Mouse (Mus musculus): ENCODE measurements at regions not wholly inside any gene's neighbourhood (a gene's known extent, or its start where the extent isn't known, plus 50 kb on each side); places are given as distances from the start of the nearest gene placed in this dataset.

DNA sequence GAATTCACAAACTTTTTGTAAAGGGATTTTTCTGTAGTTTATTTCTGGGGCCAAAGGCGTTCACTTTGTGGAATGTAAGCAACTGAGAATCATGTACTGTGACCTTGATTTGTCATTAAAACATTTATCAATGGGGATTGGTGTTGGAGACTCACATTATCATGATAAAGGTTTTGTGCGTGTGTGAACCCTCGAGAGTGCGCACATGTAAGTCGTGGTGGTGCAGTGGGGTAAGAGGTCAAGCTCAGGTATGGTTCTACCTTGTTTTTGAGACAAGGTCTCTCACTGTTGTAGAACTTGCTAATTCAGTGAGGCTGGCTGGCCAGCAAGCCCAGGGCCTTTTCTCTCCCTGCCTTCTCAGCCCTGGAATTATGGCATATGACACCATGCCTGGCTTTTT lies 280.4 kb downstream of the Rps24 start:
- no peak for DNase-seq
- intact Hi-C loops (cut with DNase I): loop anchor here (10.0 kb wide), 1 partner anchor 263 kb away; no protein-coding TSS in a partner anchor

DNA sequence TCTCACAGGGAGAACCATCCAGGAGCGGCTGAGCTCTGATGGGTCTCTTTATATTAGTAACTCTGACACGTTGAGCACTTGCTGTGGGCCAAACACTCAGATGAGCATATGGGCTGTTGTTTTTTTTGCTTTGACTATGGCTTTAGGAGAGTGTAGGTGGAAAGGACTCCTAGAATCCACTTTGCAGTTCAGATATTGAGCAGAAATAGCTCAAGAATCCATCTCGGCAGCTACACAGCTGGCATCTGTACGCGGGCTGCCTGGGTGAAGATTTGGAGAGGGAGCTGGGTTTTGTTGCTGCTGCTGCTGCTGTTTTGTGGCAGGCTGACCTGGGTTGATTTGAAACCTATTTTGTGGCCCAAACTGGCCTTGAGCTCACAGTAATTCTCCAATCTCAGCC lies 281.0 kb downstream of the Rps24 start:
- intact Hi-C loops (cut with DNase I): loop anchor here (10.0 kb wide), 1 partner anchor 263 kb away; no protein-coding TSS in a partner anchor
- no peak for DNase-seq

DNA sequence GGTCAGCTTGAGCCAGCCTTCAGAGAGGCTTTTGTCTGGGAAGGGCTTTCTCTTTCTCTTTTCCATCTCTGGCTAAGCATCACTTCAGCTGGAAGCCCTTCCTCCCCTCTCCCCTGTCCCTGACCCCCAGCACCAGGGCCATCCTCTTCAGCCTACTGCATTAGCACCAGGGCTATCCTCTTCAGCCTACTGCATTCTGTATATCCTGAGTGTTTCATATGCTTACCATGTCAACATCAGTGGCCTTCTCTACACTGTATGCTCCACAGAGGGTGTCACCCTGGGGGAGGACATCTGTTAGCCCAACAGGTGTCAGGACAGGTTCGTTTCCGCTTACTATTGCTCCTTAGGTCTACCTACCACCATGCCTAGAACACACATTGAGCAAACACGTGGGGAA lies 282.5 kb downstream of the Rps24 start:
- DNase-seq: no peak
- intact Hi-C loops (cut with DNase I): loop anchor here (10.0 kb wide), 1 partner anchor 265 kb away; no protein-coding TSS in a partner anchor

DNA sequence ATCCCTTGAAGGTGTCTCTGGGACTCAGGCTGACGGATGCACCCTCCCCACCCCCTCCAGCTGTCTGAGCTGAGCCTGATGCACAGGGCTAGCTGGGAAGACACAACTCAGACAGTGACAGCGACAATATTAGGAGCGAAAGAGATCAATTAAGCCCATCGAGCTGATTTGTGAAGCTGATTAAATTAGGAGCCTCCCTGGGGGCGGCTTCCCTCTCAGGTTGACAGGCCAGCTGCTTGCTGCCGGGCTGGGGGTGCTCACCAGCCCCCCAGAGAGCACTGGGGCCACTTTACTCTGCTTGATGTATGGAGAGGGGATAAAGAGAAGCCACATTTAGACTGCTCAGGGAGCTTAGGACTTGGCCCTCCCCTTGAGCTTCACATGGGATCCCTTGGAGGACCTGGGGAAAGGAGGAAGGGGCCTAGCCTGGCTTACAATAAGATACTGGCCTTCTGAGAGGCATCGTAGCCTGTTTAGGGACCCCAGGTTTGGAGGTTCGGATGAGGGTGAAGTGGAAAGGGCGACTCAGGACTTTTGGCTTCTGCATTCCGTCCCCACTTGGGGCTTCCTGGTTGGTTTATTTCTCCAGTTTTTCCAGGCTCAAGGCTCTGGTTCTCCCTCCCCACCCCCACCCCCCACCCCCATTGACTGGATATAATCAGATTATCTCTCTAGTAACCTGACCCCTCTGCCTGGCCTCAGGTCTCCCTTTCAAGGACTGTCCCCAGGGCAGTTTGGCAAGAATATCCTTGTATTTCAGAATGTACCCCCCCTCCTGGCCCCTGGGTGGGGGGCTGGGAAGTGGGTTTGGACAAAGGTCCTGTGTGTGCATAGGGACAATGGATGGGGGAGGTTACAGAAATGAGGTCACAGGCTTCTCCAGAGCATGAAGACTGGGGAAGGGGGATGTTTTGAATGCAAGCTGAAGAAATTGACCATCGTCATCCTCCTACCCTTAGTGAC lies 283.4 kb downstream of the Rps24 start:
- DNase-seq: no peak
- intact Hi-C loops (cut with DNase I): no loop called here

DNA sequence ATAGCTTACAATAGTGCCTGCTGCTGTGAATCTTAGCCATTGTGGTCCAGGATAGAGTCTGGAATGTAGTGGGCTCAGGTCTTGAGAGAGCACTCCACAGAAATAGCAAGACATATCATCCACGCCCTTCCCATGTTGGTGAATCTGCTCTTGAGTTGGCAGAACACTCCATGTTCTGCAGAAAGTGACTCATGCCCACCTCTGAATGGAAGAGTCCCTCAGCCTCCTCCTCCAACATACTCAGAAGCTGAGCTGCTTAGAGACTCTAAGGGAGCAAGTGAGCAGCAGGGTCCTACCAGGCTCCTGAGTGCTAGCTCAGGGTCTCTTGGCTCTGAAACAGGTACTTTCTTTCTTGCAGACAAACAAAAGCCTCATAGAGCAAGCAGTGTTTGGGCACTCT lies 284.7 kb downstream of the Rps24 start:
- intact Hi-C loops (cut with DNase I): no loop called here
- no peak for DNase-seq

DNA sequence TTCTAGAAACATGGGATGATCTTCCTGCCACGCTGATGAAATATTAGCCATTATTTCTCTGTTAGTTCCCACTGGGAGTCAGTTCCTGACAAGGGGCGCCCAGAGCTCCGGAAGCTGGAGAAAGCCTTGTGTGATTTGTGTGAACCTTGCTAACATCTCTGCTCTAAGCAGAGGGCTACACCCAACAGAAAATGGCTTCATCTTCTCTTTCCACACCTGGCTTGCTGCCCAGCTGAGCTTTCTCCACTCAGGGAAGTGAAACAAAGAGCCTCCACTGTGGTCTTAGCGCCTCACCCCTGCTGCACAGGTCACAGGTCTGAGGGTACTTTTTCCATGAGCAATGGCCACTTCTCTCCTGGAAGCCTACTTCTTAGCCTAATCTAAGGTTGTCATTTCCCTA lies 285.2 kb downstream of the Rps24 start:
- DNase-seq: no peak
- intact Hi-C loops (cut with DNase I): no loop called here

- intact Hi-C loops (cut with DNase I): loop anchor here (2.0 to 5.0 kb wide), 3 partner anchors 34 to 678 kb away; partner anchors contain the start of gene Zmiz1
Observed at GRCm38 (mm10) chr14:24778748-24779630, 292.1 kb downstream of the Rps24 start.

GRCm38 (mm10) chr14:24781674-24782073 lies 294.7 kb downstream of the Rps24 start:
- intact Hi-C loops (cut with DNase I): no loop called here
- DNase-seq: no peak

More at GRCm38 (mm10) chr14:24778748-24779630, 292.1 kb downstream of the Rps24 start:
- peak; percentile 90 to 91 for DNase-seq

DNA sequence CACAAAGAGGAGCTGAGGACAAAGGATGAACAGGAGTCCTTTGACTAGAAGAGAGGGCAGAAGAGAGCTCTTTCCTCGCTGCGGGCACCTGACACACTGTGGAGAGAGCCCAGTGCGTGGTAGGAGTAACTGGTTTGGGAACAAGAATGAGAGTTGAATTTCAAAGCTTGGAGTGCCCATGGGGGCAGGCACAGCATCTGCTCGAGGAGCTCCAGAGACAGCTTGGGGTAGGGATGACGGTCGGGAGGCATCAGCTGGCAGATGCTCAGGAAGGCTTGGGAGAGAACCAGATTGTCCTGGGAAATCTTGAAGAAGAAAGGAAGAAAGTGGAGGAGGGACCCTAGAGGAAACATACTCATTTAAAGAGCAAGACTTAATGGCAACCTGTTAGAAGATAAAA lies 297.0 kb downstream of the Rps24 start:
- DNase-seq: no peak
- intact Hi-C loops (cut with DNase I): no loop called here

- intact Hi-C loops (cut with DNase I): no loop called here
- DNase-seq: no peak
Observed at GRCm38 (mm10) chr14:24785452-24785851, 298.5 kb downstream of the Rps24 start.

DNA sequence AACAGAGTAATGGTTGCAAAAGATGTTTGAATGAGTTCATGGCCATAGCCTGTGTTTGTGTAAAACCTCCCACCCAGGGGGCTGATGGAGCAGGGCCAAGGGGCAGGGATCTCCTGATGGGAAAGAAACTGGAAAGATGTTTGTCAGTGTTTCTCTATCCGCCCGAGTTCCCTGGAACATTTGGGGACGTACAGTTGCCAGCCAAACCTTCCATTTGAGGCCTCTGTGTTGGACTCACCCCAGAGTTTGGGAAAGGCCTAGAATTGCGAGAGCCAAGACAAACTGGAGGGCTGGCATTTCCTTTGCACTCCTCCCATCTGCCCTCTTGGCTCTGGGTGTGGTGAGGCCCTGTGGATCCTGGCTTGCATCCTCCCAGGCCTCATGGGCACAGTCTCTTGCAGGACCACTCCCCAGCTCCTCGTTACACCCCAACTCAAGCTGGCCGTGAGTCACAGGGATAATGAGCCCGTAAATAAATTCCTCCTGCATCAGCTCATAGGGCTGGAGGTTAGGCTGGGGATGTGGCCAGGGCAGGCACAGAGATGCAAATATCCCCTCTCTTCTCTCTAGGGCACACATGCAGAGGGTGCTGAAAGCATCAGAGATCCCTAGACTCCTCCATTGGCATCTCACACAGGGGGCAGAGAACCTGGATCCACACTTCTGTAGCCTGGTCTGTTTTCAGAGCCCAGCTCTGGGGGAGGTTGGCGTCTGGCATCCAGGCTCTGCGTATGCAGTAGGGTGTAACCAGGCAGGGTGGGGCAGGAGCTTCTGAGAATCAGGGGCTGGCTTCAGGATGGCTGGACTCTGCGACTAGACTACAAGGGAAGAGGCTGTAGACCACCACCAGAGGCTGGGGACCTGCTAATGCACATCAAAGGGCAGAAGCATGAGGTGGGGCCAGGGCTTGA lies 306.7 kb downstream of the Rps24 start:
- DNase-seq: peak; percentile 65 to 75
- intact Hi-C loops (cut with DNase I): no loop called here

DNA sequence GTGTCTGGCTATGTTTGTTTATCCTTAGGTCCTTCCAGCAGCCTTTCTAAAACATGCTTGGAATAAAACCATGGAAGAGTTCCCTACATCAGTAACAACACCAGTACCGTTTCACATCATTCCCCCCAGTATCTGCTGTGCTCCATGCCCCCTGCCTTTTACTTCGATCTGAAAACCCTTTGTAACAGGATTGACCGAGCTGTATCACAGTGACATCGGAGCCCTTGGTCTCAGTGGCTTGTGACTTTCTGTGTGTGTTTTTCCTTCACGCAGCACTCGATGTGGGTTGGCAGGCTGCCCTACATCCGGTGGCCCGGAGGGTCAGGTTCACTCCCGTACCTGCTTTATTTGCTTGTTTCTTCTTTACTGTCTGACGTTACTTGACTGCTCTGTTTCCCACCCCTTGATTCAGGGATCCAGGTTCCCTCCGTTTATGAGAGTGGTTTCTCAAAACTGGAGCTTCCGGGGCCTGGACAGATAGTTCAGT lies 307.5 kb downstream of the Rps24 start:
- no peak for DNase-seq
- intact Hi-C loops (cut with DNase I): no loop called here

- DNase-seq: no peak
- intact Hi-C loops (cut with DNase I): no loop called here
Observed at GRCm38 (mm10) chr14:24797494-24797893, 310.6 kb downstream of the Rps24 start.

DNA sequence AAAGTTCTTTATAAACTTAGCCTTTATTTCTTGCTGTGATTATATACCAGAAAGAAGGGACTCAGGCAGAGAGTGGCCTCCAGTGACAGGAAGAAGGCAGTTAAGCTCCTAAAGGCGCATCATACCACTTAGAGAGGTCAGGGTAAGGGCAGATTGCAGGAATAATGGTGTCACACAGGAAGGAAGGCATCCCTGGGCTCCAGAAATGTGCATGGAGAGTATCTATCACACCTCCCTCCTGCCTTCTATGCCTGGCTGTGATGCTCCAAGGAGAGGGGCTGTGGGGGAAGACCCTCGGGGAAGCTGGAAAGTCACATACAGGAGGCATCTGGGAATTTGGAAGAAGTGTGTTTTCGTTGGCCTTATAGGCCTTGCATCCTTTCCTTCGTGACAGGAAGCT lies 311.1 kb downstream of the Rps24 start:
- intact Hi-C loops (cut with DNase I): no loop called here
- no peak for DNase-seq

- intact Hi-C loops (cut with DNase I): no loop called here
- no peak for DNase-seq
Observed at GRCm38 (mm10) chr14:24803001-24803655, 316.2 kb downstream of the Rps24 start.

- no peak for DNase-seq
- intact Hi-C loops (cut with DNase I): no loop called here
Observed at GRCm38 (mm10) chr14:24807061-24807460, 320.1 kb downstream of the Rps24 start.

GRCm38 (mm10) chr14:24822876-24823567 lies 336.1 kb downstream of the Rps24 start:
- intact Hi-C loops (cut with DNase I): no loop called here
- peak; percentile 23 to 37 for DNase-seq

DNA sequence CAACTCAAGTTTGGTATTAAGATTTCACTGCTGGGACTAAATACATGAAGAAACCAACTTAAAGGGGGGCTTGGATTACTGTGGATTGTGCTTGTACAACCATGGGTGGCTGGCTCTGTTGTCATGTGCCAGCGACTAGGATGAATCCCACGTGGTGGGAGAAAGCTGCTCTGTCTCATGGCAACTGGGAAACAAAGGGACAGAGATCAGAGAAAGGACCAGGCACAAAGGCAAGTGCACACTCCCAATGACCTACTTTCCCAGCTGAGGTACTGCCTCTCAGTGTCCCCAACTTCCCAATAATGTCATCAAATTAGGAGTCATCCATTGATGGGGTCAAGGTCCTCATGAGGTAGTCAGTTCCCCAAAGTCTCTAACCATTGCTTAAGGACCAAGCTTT lies 337.4 kb downstream of the Rps24 start:
- intact Hi-C loops (cut with DNase I): no loop called here
- DNase-seq: no peak

All from heart, postnatal 14 days (tissue).